Mouse (Mus musculus): ENCODE data around the gene Exoc6. TPM values are rescaled to one million over a fixed set of nuclear protein-coding genes. Genes with fewer than 3 reads are reported as not detected.
A peak's percentile ranks its signal among the peaks of the same experiment; 100 is the strongest.

The Exoc6 gene
- polyA plus RNA-seq, 1 experiment from 2014 or later: 23.3 TPM

GRCm38 (mm10) chr19:37565806-37566205 is 15.6 kb downstream of the Exoc6 start:
- no peaks in the 10 kb centered on the region for H3K27me3 ChIP-seq (replicated peaks; ENCODE audit: control insufficient read depth, insufficient read depth, low read length)
- no peak for ATAC-seq
- TF ChIP-seq CTCF (IDR thresholded peaks at IDR 0.05; ENCODE audit: low read depth): peak; percentile 51

GRCm38 (mm10) chr19:37569186-37569754 is 19.1 kb downstream of the Exoc6 start:
- no peak overlapping the region for H3K4me3 ChIP-seq (ENCODE audit: low read depth, low read length)
- 71% methylated on average over 12 of the region's 12 CpGs for WGBS
- TF ChIP-seq CTCF (IDR thresholded peaks at IDR 0.05; ENCODE audit: low read depth): no peak

More at GRCm38 (mm10) chr19:37565806-37566205, 15.6 kb downstream of the Exoc6 start:
- no peak overlapping the region for H3K4me3 ChIP-seq (ENCODE audit: low read depth, low read length)
- H3K9ac ChIP-seq (ENCODE audit: low read depth, low read length): no peak overlapping the region
- H3K4me1 ChIP-seq (replicated peaks; ENCODE audit: control insufficient read depth, insufficient read depth, low read length): no peaks in the 10 kb centered on the region
- no peaks in the 10 kb centered on the region for H3K9me3 ChIP-seq (ENCODE audit: control insufficient read depth)
- WGBS: 35% methylated on average over 7 of the region's 7 CpGs
- H3K27ac ChIP-seq (ENCODE audit: low read depth, low read length): no peak overlapping the region
- no peaks in the 10 kb centered on the region for H3K36me3 ChIP-seq (ENCODE audit: control insufficient read depth, insufficient read depth)
- no peak overlapping the region for H3K4me2 ChIP-seq (replicated peaks; ENCODE audit: low read depth)

GRCm38 (mm10) chr19:37570966-37571718 is 20.9 kb downstream of the Exoc6 start:
- H3K36me3 ChIP-seq (ENCODE audit: control insufficient read depth, insufficient read depth): peaks cover 9% of the 10 kb centered on the region
- WGBS: 88% methylated on average over 10 of the region's 10 CpGs
- no peaks in the 10 kb centered on the region for H3K9me3 ChIP-seq (ENCODE audit: control insufficient read depth)
- H3K9ac ChIP-seq (ENCODE audit: low read depth, low read length): no peak overlapping the region
- no peak overlapping the region for H3K4me3 ChIP-seq (ENCODE audit: low read depth, low read length)
- no peak for TF ChIP-seq CTCF (IDR thresholded peaks at IDR 0.05; ENCODE audit: low read depth)
- H3K4me2 ChIP-seq (replicated peaks; ENCODE audit: low read depth): no peak overlapping the region
- no peaks in the 10 kb centered on the region for H3K27me3 ChIP-seq (replicated peaks; ENCODE audit: control insufficient read depth, insufficient read depth, low read length)
- ATAC-seq: no peak
- H3K27ac ChIP-seq (ENCODE audit: low read depth, low read length): no peak overlapping the region
- no peaks in the 10 kb centered on the region for H3K4me1 ChIP-seq (replicated peaks; ENCODE audit: control insufficient read depth, insufficient read depth, low read length)

More at GRCm38 (mm10) chr19:37569186-37569754, 19.1 kb downstream of the Exoc6 start:
- H3K27me3 ChIP-seq (replicated peaks; ENCODE audit: control insufficient read depth, insufficient read depth, low read length): no peaks in the 10 kb centered on the region
- no peak overlapping the region for H3K4me2 ChIP-seq (replicated peaks; ENCODE audit: low read depth)
- ATAC-seq: 0 out of 2 replicates have a peak, but pooled peaks have one; percentile 10
- peaks cover 9% of the 10 kb centered on the region for H3K36me3 ChIP-seq (ENCODE audit: control insufficient read depth, insufficient read depth)
- no peaks in the 10 kb centered on the region for H3K9me3 ChIP-seq (ENCODE audit: control insufficient read depth)
- H3K27ac ChIP-seq (ENCODE audit: low read depth, low read length): no peak overlapping the region
- no peaks in the 10 kb centered on the region for H3K4me1 ChIP-seq (replicated peaks; ENCODE audit: control insufficient read depth, insufficient read depth, low read length)
- no peak overlapping the region for H3K9ac ChIP-seq (ENCODE audit: low read depth, low read length)

GRCm38 (mm10) chr19:37574802-37575201 is 24.6 kb downstream of the Exoc6 start:
- ATAC-seq: no peak
- Histone ChIP-seq H3K4me3 (ENCODE audit: low read depth, low read length) (no peak overlapping the region), H3K27me3 (replicated peaks; ENCODE audit: control insufficient read depth, insufficient read depth, low read length) (no peaks in the 10 kb centered on the region), H3K4me1 (replicated peaks; ENCODE audit: control insufficient read depth, insufficient read depth, low read length) (no peaks in the 10 kb centered on the region), H3K4me2 (replicated peaks; ENCODE audit: low read depth) (no peak overlapping the region), H3K27ac (ENCODE audit: low read depth, low read length) (no peak overlapping the region), H3K9ac (ENCODE audit: low read depth, low read length) (no peak overlapping the region), H3K9me3 (ENCODE audit: control insufficient read depth) (no peaks in the 10 kb centered on the region), H3K36me3 (ENCODE audit: control insufficient read depth, insufficient read depth) (peaks cover 26% of the 10 kb centered on the region)
- 67% methylated on average over 5 of the region's 5 CpGs for WGBS
- no peak for TF ChIP-seq CTCF (IDR thresholded peaks at IDR 0.05; ENCODE audit: low read depth)

GRCm38 (mm10) chr19:37579607-37580006 is 29.4 kb downstream of the Exoc6 start:
- Histone ChIP-seq H3K4me3 (ENCODE audit: low read depth, low read length) (no peak overlapping the region), H3K4me1 (replicated peaks; ENCODE audit: control insufficient read depth, insufficient read depth, low read length) (no peaks in the 10 kb centered on the region), H3K36me3 (ENCODE audit: control insufficient read depth, insufficient read depth) (peaks cover 21% of the 10 kb centered on the region), H3K27ac (ENCODE audit: low read depth, low read length) (no peak overlapping the region), H3K9ac (ENCODE audit: low read depth, low read length) (no peak overlapping the region), H3K9me3 (ENCODE audit: control insufficient read depth) (no peaks in the 10 kb centered on the region), H3K4me2 (replicated peaks; ENCODE audit: low read depth) (no peak overlapping the region), H3K27me3 (replicated peaks; ENCODE audit: control insufficient read depth, insufficient read depth, low read length) (no peaks in the 10 kb centered on the region)
- WGBS: 62% methylated on average over 4 of the region's 4 CpGs
- ATAC-seq: no peak
- no peak for TF ChIP-seq CTCF (IDR thresholded peaks at IDR 0.05; ENCODE audit: low read depth)

GRCm38 (mm10) chr19:37580438-37580837 is 30.2 kb downstream of the Exoc6 start:
- H3K9me3 ChIP-seq (ENCODE audit: control insufficient read depth): no peaks in the 10 kb centered on the region
- no peak overlapping the region for H3K9ac ChIP-seq (ENCODE audit: low read depth, low read length)

More at GRCm38 (mm10) chr19:37580438-37580837, 30.2 kb downstream of the Exoc6 start:
- Histone ChIP-seq H3K27ac (ENCODE audit: low read depth, low read length) (no peak overlapping the region), H3K36me3 (ENCODE audit: control insufficient read depth, insufficient read depth) (peaks cover 23% of the 10 kb centered on the region), H3K27me3 (replicated peaks; ENCODE audit: control insufficient read depth, insufficient read depth, low read length) (no peaks in the 10 kb centered on the region), H3K4me3 (ENCODE audit: low read depth, low read length) (no peak overlapping the region), H3K4me1 (replicated peaks; ENCODE audit: control insufficient read depth, insufficient read depth, low read length) (no peaks in the 10 kb centered on the region), H3K4me2 (replicated peaks; ENCODE audit: low read depth) (no peak overlapping the region)
- ATAC-seq: no peak
- 89% methylated on average over 6 of the region's 6 CpGs for WGBS
- no peak for TF ChIP-seq CTCF (IDR thresholded peaks at IDR 0.05; ENCODE audit: low read depth)

Data from intestine, postnatal 0 days (tissue).